Mouse (Mus musculus) heart, postnatal 0 days (tissue): ENCODE results near the gene Mthfd2l.

Experiments used
- CTCF ChIP-seq: IDR thresholded peaks from 2 replicates; pipeline ENCODE4 v1.5.1; 2016; ENCODE audit warnings: antibody characterized with exemption, control low read depth, low read depth
- EP300 ChIP-seq: IDR thresholded peaks from 2 replicates; pipeline ENCODE4 v1.6.1; 2016; ENCODE audit warnings: antibody characterized with exemption, low read depth

GRCm38 (mm10) chr5:90945453-90945852 lies 14.5 kb downstream of the Mthfd2l start:
- TF ChIP-seq CTCF (no peak), EP300 (no peak)
